Mouse (Mus musculus): Measurements from ENCODE around the gene Cpd.
"Not testable (repeated sequence)": the region's sequence is repeated elsewhere in the genome, so short reads cannot be mapped to it uniquely, and the experiment has no call there.

The Cpd gene

DNA sequence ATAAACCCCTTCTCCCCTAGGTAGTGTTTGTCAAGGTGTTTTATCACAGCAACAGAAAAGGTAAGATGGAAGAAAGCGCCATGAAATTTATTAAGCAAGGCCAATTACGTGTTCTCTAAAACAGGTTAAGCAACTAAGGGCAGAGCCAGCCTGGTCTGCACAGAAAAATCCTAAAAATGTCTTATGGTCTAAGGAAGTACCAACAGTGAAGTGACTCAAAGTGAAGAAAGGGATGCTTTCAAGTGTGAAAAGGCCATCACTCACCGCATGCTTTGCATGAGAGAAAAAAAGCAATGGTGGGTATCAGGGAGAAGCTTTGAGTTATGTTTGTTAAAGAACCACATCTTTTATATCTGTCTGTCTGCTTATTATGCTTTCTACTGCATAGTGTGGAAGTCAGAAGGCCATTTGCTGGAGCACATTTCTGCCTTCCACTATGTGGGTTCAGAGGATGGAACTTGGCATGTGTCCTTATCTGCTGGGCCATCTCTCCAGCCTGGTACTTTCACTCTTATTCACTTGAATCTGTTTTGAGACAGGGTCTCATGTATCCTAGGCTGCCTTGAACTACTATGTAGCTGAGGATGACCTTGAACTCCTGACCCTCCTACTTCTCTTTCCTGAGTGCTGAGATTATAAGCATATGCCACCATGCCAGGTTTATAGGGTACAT lies 39.7 kb downstream of the Cpd start:
- in situ Hi-C loops (cut with MboI; ENCODE audit: low pct_unique_long_range_greater_than_20kb in 1 of 2, low sequenced_read_pairs in 2 of 2, unreplicated experiment in 1 of 2) = no loop called here

DNA sequence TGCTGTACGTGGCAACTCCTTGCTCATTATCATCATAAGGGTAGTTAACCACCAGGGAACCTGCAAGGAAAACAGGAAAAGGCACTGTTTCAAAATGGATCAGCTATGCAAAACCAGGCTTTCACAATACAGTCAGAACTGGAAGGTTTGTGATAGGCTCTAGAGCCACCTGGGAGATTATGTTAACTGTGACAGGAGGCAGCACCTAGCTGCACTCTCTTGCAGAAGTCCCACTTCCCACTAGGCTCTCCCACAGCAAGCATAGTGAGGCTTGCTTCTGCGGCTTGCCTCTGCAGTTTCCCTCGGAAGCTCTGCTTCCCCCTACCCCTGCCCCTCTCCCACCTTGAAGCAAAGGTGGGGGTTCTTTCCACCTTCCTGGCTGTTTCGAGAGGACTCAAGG lies 40.8 kb downstream of the Cpd start:
- in situ Hi-C loops (cut with MboI; ENCODE audit: low pct_unique_long_range_greater_than_20kb in 1 of 2, low sequenced_read_pairs in 2 of 2, unreplicated experiment in 1 of 2) = no loop called here

GRCm38 (mm10) chr11:76805072-76805471 lies 41.7 kb downstream of the Cpd start:
- in situ Hi-C loops (cut with MboI; ENCODE audit: low pct_unique_long_range_greater_than_20kb in 1 of 2, low sequenced_read_pairs in 2 of 2, unreplicated experiment in 1 of 2) = not testable (repeated sequence)

GRCm38 (mm10) chr11:76803266-76803665 lies 43.6 kb downstream of the Cpd start:
- in situ Hi-C loops (cut with MboI; ENCODE audit: low pct_unique_long_range_greater_than_20kb in 1 of 2, low sequenced_read_pairs in 2 of 2, unreplicated experiment in 1 of 2) = no loop called here

DNA sequence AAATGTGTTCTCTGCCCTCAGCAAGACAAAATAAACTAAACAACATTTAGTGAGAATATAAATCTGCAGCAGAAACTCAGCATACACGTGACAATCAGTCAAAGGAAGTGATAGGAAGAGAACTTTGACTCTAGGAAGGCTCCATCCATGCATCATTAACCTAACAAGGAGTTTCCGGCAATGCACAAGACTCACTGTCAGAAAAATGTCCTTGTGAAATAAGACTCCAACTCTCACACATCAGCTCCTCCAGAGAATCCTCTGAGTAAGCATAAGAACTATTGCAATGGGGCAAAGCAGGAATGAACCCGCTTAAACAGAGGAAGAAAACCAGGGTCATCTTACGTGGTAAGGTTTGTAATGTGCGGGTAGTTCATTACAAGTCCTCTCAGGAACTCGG lies 49.6 kb downstream of the Cpd start:
- in situ Hi-C loops (cut with MboI; ENCODE audit: low pct_unique_long_range_greater_than_20kb in 1 of 2, low sequenced_read_pairs in 2 of 2, unreplicated experiment in 1 of 2) = no loop called here

DNA sequence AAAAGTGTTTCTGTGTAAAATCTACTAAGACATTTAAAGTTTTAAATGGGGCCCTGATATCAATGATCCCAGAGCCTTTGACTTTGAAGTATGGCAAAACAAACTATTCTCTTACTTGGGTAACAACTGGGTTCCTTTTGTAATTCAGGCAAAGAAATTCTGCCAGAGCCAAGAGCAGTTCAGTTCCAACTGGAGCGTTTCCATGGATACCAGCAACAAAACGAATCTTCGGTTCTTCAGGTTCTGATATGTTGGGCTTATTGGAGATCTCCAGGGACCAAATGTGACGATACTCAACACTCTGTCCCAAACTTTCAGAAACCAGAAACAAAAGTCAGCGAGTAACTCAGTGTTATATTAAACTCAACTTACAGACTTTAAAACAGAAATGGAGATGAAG lies 51.5 kb downstream of the Cpd start:
- in situ Hi-C loops (cut with MboI; ENCODE audit: low pct_unique_long_range_greater_than_20kb in 1 of 2, low sequenced_read_pairs in 2 of 2, unreplicated experiment in 1 of 2) = no loop called here

GRCm38 (mm10) chr11:76791331-76791730 lies 55.5 kb downstream of the Cpd start:
- in situ Hi-C loops (cut with MboI; ENCODE audit: low pct_unique_long_range_greater_than_20kb in 1 of 2, low sequenced_read_pairs in 2 of 2, unreplicated experiment in 1 of 2) = no loop called here

DNA sequence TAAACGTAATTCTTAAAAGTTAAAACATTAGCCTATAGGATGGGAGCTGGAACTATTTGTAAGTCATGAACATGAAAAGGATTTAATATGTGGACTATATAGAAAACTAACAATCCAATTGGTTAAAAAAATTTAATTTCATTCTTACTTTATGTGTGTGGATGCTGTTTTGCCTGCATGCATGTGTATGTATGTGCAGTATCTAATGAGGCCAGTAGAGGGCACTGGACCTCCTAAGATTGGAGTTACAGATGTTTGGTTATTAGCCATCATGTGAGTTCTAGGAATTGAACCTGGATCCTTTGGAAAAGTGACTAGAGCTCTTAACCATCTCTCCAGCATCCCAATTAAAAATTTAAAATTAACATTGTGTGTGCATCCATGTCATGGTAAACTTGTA lies 57.6 kb downstream of the Cpd start:
- in situ Hi-C loops (cut with MboI; ENCODE audit: low pct_unique_long_range_greater_than_20kb in 1 of 2, low sequenced_read_pairs in 2 of 2, unreplicated experiment in 1 of 2) = no loop called here

- in situ Hi-C loops (cut with MboI; ENCODE audit: low pct_unique_long_range_greater_than_20kb in 1 of 2, low sequenced_read_pairs in 2 of 2, unreplicated experiment in 1 of 2) = no loop called here
Observed at GRCm38 (mm10) chr11:76775533-76775932, 71.3 kb downstream of the Cpd start.

- in situ Hi-C loops (cut with MboI; ENCODE audit: low pct_unique_long_range_greater_than_20kb in 1 of 2, low sequenced_read_pairs in 2 of 2, unreplicated experiment in 1 of 2) = no loop called here
Observed at GRCm38 (mm10) chr11:76773811-76774210, 73.0 kb downstream of the Cpd start.

DNA sequence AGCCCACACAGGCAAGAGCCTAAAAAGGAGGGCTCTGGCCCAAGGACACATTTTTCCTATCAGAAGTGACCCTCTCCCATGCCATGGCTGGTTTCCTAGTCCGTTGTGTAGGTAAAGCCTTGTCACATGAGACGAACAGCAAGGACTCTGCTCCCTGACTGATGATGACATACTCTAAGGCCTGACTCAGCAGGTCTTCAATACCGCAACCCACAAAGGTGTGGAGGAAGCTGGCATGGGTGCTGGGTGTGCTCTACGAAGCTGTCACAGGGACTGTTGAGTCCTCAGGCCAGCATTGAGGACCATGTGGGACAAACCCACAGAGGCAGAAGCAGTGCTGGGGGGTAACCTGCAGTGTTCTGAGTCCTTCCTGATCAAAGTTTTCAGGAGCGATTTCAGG lies 76.3 kb downstream of the Cpd start:
- in situ Hi-C loops (cut with MboI; ENCODE audit: low pct_unique_long_range_greater_than_20kb in 1 of 2, low sequenced_read_pairs in 2 of 2, unreplicated experiment in 1 of 2) = no loop called here

- in situ Hi-C loops (cut with MboI; ENCODE audit: low pct_unique_long_range_greater_than_20kb in 1 of 2, low sequenced_read_pairs in 2 of 2, unreplicated experiment in 1 of 2) = no loop called here
Observed at GRCm38 (mm10) chr11:76763741-76764122, 83.1 kb downstream of the Cpd start.

DNA sequence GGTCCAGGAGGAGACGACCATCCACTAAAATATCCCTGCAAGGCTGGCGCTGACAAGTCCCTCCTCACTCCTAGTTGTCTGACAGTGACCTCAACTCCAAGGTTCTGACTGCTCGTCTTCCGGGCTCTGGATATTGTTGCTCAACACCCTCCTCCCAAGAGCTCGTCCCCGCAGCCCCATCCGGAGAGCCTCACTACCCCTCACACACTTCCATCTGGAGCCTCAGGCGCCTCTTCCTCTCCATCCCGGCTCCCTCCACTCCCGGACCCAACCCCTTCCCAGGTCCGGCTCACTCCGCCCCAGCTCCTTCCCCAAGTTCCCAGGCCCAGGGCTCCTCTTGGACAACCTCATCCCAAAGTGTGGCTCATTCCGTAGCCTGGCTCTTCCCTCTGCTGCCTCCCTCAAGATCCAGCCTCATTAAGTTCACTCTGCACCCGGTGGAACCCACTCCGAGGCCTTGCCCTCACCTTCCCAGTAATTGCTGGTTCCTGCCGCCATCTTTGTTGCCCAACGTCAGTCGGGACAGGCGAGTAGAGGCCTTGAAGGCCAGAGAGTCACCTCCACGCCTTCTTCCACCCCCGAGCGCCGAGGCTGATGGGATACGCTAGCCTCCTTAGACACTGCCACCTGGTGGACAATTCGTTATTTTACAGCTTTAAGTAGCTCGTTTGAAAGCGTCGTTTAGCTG lies 83.6 kb downstream of the Cpd start, which contains the start of gene Gosr1:
TSS of gene Gosr1 (minus strand) at position 527 of the 688 bp plus-strand sequence.
- in situ Hi-C loops (cut with MboI; ENCODE audit: low pct_unique_long_range_greater_than_20kb in 1 of 2, low sequenced_read_pairs in 2 of 2, unreplicated experiment in 1 of 2) = no loop called here

GRCm38 (mm10) chr11:76752276-76752675 lies 94.5 kb downstream of the Cpd start:
- in situ Hi-C loops (cut with MboI; ENCODE audit: low pct_unique_long_range_greater_than_20kb in 1 of 2, low sequenced_read_pairs in 2 of 2, unreplicated experiment in 1 of 2) = no loop called here

GRCm38 (mm10) chr11:76748819-76749218 lies 98.0 kb downstream of the Cpd start:
- in situ Hi-C loops (cut with MboI; ENCODE audit: low pct_unique_long_range_greater_than_20kb in 1 of 2, low sequenced_read_pairs in 2 of 2, unreplicated experiment in 1 of 2) = no loop called here

DNA sequence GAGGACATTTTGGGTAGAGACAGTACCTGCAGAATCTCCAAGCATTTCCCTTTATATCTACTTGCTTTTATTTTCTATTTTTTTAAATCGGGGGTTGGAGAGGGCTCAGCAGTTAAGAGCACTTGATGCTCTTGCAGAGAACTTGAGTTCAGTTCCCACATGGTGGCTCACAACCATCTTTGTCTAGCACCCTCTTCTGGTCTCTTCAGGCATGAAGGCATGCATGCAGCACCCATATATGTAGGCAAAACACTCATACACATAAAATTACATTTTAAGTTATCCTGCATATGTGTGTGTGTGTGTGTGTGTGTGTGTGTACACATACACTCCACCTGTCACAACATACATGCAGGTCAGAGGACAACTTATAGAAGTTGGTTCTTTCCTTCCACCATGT lies 100.9 kb downstream of the Cpd start:
- in situ Hi-C loops (cut with MboI; ENCODE audit: low pct_unique_long_range_greater_than_20kb in 1 of 2, low sequenced_read_pairs in 2 of 2, unreplicated experiment in 1 of 2) = no loop called here

DNA sequence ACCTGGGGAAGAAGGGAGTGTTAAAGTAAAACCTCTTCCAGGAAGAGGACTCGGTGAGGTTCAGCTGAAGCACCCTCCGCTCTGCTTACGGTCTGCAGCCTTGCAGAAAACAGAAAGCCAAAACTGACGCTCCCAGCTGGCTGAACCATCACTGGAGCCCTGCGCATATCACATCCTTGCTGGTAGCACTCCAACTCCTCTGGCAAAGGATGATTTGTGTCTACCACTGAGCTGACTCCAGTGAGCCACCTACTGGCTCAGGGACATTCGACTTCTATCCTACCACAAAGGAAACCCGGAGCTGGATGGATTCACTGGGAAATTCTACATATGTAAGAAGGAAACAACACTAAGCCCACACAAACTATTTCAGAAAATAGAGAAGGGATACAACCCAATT lies 102.3 kb downstream of the Cpd start:
- in situ Hi-C loops (cut with MboI; ENCODE audit: low pct_unique_long_range_greater_than_20kb in 1 of 2, low sequenced_read_pairs in 2 of 2, unreplicated experiment in 1 of 2) = no loop called here

- in situ Hi-C loops (cut with MboI; ENCODE audit: low pct_unique_long_range_greater_than_20kb in 1 of 2, low sequenced_read_pairs in 2 of 2, unreplicated experiment in 1 of 2) = no loop called here
Observed at GRCm38 (mm10) chr11:76742511-76742910, 104.3 kb downstream of the Cpd start.

DNA sequence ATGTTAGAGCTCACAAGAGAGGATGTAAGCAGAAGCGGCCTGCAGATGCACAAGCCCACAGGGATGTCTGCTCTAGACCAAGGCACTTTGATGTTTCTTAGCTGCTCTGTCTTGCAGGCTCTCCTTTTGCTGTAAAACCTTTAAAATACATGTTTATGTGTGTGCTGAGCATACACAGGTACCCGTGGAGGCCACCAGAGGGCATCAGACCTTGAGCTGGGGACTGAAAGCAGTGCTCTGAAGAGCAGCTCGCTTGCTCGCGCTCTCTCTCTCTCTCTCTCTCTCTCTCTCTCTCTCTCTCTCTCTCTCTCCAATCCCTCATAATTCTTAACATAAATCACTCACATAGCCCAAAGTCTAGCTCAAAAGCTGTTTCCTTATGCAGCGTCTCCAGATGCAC lies 107.7 kb downstream of the Cpd start:
- in situ Hi-C loops (cut with MboI; ENCODE audit: low pct_unique_long_range_greater_than_20kb in 1 of 2, low sequenced_read_pairs in 2 of 2, unreplicated experiment in 1 of 2) = no loop called here

DNA sequence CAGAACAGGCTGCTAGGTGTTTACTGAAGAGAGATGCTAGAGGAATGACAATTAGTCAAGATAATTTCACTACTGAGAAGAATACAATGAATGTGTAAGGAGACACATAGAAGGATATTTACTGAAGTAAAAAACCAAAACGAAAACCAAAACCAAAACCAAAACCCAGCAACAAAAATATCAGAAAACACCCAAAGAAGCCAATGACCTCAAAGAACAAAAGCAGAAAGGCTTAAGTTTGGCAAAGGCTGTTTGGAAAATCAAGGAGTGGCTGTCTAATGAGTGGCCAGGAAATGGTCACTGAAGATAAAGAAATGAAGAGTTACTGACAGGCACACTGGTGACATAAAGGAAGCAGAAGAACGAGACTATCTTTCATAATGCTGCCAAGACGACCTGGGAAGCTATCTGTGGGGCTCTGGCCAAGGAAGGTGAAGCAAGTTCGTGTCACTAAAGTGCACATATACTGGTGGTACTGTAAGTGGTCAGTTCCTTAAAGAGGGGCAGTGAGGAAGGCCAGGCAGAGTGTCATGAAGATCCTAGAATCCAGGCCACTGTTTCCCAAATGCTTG lies 111.0 kb downstream of the Cpd start:
- in situ Hi-C loops (cut with MboI; ENCODE audit: low pct_unique_long_range_greater_than_20kb in 1 of 2, low sequenced_read_pairs in 2 of 2, unreplicated experiment in 1 of 2) = no loop called here
